Mouse (Mus musculus) kidney, adult 2 months (tissue): ENCODE data around the gene Smg6.

ENCODE experiments used
- CTCF ChIP-seq: fragments of 200-500 bp; conservative IDR thresholded peaks from 2 replicates; pipeline ENCODE4 v1.5.1; 2011; ENCODE audit warnings: low read depth, mild to moderate bottlenecking, control low read depth, low read length, moderate library complexity, mixed read lengths; ENCODE audit not compliant: insufficient read depth, insufficient read length
- POLR2A ChIP-seq: fragments of 200-500 bp; IDR thresholded peaks from one replicate; pipeline ENCODE4 v1.6.1; 2011; ENCODE audit warnings: low read depth, low read length, control low read depth

- TF ChIP-seq POLR2A (no peak), CTCF (no peak)
These were observed 239.1 kb downstream of the Smg6 start for GRCm38 (mm10) chr11:75164750-75165149.
